Mouse (Mus musculus): ENCODE results near the gene Barx2. TPM values are rescaled to one million over a fixed set of nuclear protein-coding genes. Genes with fewer than 3 reads are reported as not detected.

Barx2 gene
- not detected for polyA plus RNA-seq (2017; shearing (Covaris generic))

GRCm38 (mm10) chr9:31912921-31913738 is at the start of gene Barx2:
TSS of gene Barx2 (minus strand) at chr9:31913462.

Other genes starting within 250 kb of the Barx2 start
- not detected for gene Arhgap32, start 202.7 kb upstream of the Barx2 start, polyA plus RNA-seq (2017; shearing (Covaris generic))

Measured in activated CD4-positive, CD25-positive, alpha-beta regulatory T cell, adult 9 weeks (primary cell).